Mouse (Mus musculus): ENCODE measurements around the gene Ormdl2.

DNA sequence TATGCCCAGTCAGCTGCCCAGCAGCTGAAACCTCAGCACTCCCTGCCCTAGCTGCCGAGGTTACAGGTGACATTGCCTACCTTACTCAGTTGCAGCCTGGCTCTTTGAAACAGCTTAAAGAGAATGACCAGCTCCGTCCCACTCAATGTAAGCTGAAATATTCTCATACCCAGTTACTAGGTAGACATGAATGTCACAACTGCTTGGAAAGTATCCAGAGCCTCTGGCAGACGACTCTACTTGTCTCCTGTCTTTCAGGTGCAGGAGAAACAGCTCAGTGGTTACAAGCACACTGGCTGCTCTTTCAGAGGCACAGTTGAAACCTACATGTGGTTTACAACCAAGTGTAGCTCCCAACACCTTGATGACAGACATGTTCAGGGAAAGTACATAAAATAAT, 48.9 kb upstream of the Ormdl2 start:
- TF ChIP-seq GATA1 (IDR thresholded peaks at IDR 0.05; ENCODE audit: low read length) (no peak), TAL1 (IDR thresholded peaks at IDR 0.05; ENCODE audit: low read length) (no peak)
